Mouse (Mus musculus): ENCODE measurements around the gene Hsd17b7. TPM values are rescaled to one million over a fixed set of nuclear protein-coding genes. Genes with fewer than 3 reads are reported as not detected.
A peak's percentile ranks its signal among the peaks of the same experiment; 100 is the strongest.
"Not testable (repeated sequence)": the region's sequence is repeated elsewhere in the genome, so short reads cannot be mapped to it uniquely, and the experiment has no call there.

The Hsd17b7 gene
- 2.3 to 5.8 TPM (median 4.1 TPM) in 3 replicates for total RNA-seq (2017)

DNA sequence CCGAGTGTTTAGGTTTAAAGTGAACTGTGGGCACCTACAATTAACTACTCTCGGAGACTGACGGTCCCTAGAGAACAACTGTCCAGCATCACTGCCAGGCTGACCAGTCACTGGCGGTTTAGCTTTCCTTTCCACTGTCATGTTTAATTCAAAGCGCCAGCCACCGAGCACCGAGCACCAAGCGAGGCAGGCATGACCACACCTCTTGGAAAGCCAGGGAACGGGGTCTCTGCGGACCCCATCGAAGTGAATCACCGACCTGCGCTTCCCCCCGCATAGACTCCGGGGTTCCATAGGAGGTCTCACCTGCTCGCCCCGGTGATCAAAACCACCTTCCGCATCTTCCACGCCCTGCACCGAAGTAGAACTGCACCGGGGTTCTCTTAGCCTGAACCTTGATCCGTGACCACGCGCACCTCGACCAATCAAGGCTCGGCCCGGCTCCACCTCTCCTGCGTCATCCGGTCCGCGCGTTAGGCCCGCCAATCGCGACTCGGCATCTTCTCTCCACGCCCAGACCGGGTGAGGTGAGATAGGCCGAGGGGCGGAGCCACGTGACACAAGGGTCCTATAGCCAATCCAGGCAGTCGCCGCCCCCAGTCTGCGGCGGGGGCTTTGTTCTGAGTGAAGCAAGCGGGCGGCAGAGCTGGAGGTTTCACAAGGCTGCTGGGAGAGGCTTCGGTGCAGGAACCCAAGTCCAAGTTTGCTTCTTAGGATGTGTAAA lies at the start of gene Hsd17b7:
TSS of gene Hsd17b7 (minus strand) at position 450 of the 724 bp plus-strand sequence.
- ATAC-seq (replicated peaks; ENCODE audit: insufficient number of reproducible peaks, low FRiP score, low TSS enrichment, poor library complexity, severe bottlenecking): peak; percentile 99

DNA sequence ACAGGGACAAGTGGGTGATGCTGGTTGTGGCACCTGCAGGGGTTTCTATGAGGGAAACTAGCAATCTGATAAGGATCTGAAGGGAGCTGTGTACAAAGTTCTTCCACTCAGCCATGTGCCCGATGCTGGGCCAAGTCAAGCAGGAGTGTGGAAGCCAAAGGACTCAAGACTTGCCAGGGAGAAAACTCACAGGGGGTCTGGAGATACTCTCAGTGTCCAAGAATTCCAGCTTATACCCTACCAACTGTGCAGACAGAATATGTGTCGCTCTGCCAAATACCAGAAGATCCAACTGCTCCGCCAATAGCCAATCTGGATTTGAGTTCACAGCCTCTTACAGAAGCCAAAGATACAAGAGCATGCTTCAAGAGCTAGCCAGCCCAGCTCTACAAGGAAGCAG lies 45.7 kb upstream of the Hsd17b7 start:
- no peak for ATAC-seq (replicated peaks; ENCODE audit: insufficient number of reproducible peaks, low FRiP score, low TSS enrichment, poor library complexity, severe bottlenecking)

DNA sequence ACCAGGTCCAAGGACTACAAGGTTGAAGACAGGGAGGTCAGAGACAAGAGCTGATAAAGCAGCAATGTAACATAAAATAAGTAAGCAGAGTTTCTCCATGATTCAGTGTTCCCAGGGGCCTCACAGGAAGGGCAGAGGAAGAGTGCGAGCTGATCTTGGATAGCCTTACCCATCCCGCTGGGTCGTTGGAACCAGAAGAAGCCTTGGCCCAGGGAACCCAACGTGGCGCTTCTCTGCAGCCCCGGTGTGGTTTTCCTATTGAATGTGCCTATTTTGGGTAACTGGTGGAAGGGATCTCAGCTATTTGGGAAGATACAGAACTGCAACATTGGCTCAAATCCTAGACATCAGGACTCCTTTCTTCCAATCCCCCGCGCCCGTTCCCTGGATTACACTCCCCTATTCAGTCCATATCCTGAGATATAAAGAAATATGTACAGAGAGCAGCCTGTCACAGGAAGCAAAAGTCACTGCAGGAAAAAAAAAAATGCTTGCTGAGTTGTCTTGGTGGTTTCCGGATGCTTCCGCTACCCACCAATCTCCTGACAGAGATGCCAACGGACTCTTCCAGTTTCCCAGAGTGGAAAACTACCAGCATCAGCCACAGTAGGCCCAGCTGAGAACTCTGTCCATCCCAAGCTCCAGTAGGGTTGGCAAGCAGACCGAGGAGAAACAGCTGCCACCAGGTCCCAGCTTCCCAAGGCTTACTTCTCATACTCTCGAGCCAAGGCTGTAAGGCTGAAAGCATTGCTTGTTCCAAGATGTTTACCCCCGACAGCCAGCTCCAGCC lies 41.9 kb upstream of the Hsd17b7 start:
- ATAC-seq (replicated peaks; ENCODE audit: insufficient number of reproducible peaks, low FRiP score, low TSS enrichment, poor library complexity, severe bottlenecking): no peak

GRCm38 (mm10) chr1:170009296-170009695 lies 40.3 kb upstream of the Hsd17b7 start:
- ATAC-seq (replicated peaks; ENCODE audit: insufficient number of reproducible peaks, low FRiP score, low TSS enrichment, poor library complexity, severe bottlenecking): no peak

DNA sequence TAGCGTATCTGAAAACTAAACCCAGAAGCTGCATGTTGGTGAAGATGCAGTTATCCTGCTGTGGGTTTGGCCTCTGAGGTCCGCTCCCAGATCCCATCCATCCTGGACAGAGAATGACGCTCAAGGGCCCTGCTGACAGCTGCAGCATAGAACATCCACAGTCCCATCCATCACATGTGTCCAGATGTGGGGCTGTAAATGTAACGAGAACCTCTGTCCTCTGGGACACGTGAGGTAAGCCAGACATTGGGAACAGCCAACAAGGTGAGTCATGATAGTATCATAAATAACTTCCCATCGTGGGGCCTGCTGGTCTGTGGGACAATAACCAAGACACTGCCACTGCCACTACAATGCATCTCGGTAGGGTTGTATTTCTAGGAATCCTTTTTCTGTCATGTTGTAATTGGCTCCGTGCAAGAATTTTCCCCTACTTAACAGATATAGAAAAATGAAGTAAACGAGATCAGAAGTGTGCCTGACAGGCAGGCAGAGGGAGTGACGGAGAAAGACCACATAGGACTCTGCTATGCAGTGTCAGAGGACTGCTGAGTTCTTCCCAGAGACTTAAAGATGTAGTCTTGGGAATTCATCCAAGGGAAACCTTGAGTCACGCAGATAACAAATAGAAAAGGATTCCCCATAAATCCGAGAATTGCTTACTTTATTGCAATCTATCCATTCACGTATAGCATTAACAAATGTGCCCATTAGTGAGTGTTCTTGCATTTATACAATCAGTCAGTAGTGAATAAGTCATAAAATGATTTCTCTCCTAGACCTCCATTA lies 39.6 kb upstream of the Hsd17b7 start:
- ATAC-seq (replicated peaks; ENCODE audit: insufficient number of reproducible peaks, low FRiP score, low TSS enrichment, poor library complexity, severe bottlenecking): no peak

GRCm38 (mm10) chr1:170006516-170006915 lies 37.5 kb upstream of the Hsd17b7 start:
- no peak for ATAC-seq (replicated peaks; ENCODE audit: insufficient number of reproducible peaks, low FRiP score, low TSS enrichment, poor library complexity, severe bottlenecking)

DNA sequence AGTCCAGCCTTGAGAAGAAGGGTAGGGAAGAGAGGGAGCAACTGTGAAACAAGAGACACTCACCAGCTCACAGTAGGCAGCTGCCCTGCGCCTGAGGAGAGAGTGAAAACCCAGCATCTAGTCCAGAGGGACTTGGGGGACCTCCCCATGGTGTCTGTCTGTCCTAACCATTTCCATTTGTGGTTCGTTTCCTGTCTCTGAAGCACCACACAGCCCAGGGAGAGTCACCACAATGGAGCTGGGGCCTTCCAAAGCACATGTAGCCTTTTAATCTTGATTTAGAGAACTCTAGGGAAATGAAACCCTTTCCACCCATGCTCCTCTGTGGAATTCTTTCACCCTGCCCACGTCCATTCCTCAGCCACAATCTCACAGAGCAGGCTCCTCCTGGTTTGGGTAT lies 36.3 kb upstream of the Hsd17b7 start:
- no peak for ATAC-seq (replicated peaks; ENCODE audit: insufficient number of reproducible peaks, low FRiP score, low TSS enrichment, poor library complexity, severe bottlenecking)

DNA sequence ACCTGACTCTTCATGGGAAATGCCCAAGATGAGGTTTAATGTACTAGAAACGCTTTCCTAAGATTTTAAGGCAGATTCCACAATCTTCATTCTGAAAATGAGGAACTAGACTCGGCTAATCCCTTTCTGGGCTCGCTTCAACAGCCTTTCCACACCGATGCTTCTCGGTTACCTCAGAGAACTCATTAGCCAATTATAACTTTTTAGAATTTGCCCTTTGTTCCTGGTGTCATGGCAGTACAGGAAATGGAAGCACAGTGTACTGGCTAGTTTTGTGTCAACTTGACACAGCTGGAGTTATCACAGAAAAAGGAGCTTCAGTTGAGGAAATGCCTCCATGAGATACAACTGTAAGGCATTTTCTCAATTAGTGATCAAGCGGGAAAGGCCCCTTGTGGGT lies 24.9 kb upstream of the Hsd17b7 start:
- ATAC-seq (replicated peaks; ENCODE audit: insufficient number of reproducible peaks, low FRiP score, low TSS enrichment, poor library complexity, severe bottlenecking): not testable (repeated sequence)

- ATAC-seq (replicated peaks; ENCODE audit: insufficient number of reproducible peaks, low FRiP score, low TSS enrichment, poor library complexity, severe bottlenecking): no peak
Measured at GRCm38 (mm10) chr1:169986166-169986565, 17.1 kb upstream of the Hsd17b7 start.

DNA sequence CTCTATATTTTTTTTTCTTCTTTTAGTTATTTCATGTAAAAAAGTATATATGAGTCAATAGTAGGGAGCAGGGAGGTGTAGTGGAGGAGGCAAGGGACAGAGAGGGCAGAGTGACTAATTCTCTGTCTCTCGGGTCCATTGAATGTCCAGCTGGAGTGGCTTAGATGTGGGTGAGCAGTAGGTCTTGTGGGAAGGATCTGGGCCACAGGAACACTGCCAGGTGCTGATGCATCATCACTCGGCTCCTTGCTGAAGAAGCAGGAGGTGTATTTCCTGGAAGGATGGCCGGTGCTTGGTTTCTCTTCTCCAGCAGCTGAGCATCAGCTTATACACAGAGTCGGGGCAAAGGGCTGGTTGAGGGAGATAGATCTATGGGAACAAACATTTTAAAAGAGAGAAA lies 8.6 kb upstream of the Hsd17b7 start:
- ATAC-seq (replicated peaks; ENCODE audit: insufficient number of reproducible peaks, low FRiP score, low TSS enrichment, poor library complexity, severe bottlenecking): no peak

GRCm38 (mm10) chr1:169971998-169972397 lies 3.0 kb upstream of the Hsd17b7 start:
- ATAC-seq (replicated peaks; ENCODE audit: insufficient number of reproducible peaks, low FRiP score, low TSS enrichment, poor library complexity, severe bottlenecking): no peak

DNA sequence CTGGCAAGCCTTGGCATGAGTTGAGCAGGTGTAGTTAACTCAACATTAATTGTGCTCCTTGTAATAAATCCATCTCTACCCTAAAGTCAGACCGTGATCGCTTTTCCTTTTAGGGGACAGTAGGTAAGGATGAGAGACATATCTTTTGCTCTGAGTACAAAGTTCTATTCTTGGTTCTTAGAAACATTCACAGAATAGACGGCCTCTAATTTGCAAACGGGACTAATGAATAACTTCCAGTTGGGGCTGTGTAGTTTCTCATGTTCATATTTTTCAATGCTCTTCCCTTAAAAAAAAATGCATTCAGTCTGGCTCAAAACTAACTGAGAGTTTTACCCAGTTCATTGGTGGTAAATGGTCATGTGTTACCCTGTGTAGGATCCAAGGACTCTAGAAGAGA lies 1.9 kb upstream of the Hsd17b7 start:
- ATAC-seq (replicated peaks; ENCODE audit: insufficient number of reproducible peaks, low FRiP score, low TSS enrichment, poor library complexity, severe bottlenecking): no peak

- ATAC-seq (replicated peaks; ENCODE audit: insufficient number of reproducible peaks, low FRiP score, low TSS enrichment, poor library complexity, severe bottlenecking): no peak
Measured at GRCm38 (mm10) chr1:169969516-169969886, 460 bp upstream of the Hsd17b7 start.

GRCm38 (mm10) chr1:169953106-169953505 lies 15.9 kb downstream of the Hsd17b7 start:
- no peak for ATAC-seq (replicated peaks; ENCODE audit: insufficient number of reproducible peaks, low FRiP score, low TSS enrichment, poor library complexity, severe bottlenecking)

GRCm38 (mm10) chr1:169952636-169953035 lies 16.4 kb downstream of the Hsd17b7 start:
- no peak for ATAC-seq (replicated peaks; ENCODE audit: insufficient number of reproducible peaks, low FRiP score, low TSS enrichment, poor library complexity, severe bottlenecking)

DNA sequence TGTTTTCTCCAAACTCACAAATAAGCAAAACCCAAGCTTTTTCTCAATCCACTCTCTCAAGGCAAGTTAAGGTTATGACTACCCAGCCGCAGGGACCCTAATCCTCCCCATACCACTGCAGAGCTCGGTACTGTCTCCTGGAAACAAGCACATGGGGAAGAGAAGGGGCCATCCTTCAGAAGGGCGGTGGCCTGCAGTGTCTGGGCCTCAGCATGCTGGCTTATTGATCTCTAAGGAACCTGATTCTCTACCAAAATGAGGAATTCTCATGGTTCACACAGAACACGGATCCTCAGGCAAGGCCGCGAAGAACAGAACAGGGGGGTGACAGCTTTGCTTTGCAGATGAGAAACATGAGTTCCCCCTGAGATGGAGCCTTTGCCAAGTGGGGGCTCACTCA lies 17.5 kb downstream of the Hsd17b7 start:
- no peak for ATAC-seq (replicated peaks; ENCODE audit: insufficient number of reproducible peaks, low FRiP score, low TSS enrichment, poor library complexity, severe bottlenecking)

- ATAC-seq (replicated peaks; ENCODE audit: insufficient number of reproducible peaks, low FRiP score, low TSS enrichment, poor library complexity, severe bottlenecking): no peak
Measured at GRCm38 (mm10) chr1:169950651-169951050, 18.4 kb downstream of the Hsd17b7 start.

DNA sequence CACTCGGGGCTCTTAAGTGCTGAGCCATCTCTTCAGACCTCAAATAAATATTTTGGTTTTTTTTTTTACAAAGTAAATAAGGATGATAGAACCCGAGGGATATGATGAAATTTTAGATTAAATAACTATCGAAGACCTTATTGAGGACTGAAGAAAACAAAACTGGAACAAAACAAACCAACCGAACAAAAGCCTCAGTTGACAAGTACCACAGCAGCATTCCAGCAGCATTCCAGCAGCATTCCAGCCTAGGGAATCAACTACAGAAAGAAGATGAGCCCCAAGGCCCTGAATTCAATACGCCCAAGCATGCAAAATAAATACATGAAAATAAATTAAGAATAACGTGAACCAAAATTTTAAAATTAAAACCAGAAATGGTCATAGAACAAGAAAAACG lies 19.1 kb downstream of the Hsd17b7 start:
- ATAC-seq (replicated peaks; ENCODE audit: insufficient number of reproducible peaks, low FRiP score, low TSS enrichment, poor library complexity, severe bottlenecking): no peak

DNA sequence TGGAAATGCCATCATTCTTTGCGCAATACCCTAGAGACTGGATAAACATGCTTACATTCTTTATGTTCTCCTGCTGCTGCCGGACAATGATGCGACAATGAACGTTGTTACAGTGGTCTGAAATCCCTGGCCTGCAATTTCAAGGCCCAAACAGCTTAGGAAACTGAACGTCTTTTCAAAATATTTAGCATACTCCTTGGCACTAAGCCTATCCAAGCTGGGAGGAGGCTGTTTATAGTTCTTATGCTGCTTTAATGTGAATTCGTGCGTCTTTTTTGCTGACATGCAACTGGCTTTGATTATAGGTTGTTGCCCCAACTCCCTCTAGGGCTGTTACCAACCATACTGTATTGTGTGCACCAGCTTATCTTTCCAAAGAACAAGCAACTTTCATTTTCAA lies 20.2 kb downstream of the Hsd17b7 start:
- no peak for ATAC-seq (replicated peaks; ENCODE audit: insufficient number of reproducible peaks, low FRiP score, low TSS enrichment, poor library complexity, severe bottlenecking)
